Mouse (Mus musculus) CH12.LX (cell line): ENCODE measurements at regions not wholly inside any gene's neighbourhood (a gene's known extent, or its start where the extent isn't known, plus 50 kb on each side); places are given as distances from the start of the nearest gene placed in this dataset.

Experiments
- DNase-seq: peaks from one replicate; pipeline ENCODE4 v3.0.0-alpha.2; 2013; ENCODE audit errors: extremely low read depth
- H3K27ac ChIP-seq: 2 replicates; pipeline ENCODE4 v1.5.1; 2012; ENCODE audit warnings: low read depth, mild to moderate bottlenecking, control low read depth, moderate library complexity; ENCODE audit not compliant: insufficient read depth
- H3K27me3 ChIP-seq: replicated peaks from 2 replicates; pipeline ENCODE3; 2012; ENCODE audit warnings: inconsistent platforms
- H3K36me3 ChIP-seq, 2 experiments: replicated peaks in 1 of 2; 2 replicates each; pipeline versions ENCODE3 to v1.6.1; 2012; ENCODE audit warnings: inconsistent platforms in 1 of 2, low read length in 1 of 2, mild to moderate bottlenecking in 1 of 2, mixed read lengths in 1 of 2, moderate library complexity in 1 of 2; ENCODE audit not compliant: control insufficient read depth in 1 of 2, insufficient read depth in 1 of 2
- H3K4me1 ChIP-seq, 2 experiments: 2 replicates each; pipeline ENCODE4 v1.6.1; 2012; ENCODE audit warnings: inconsistent platforms in 1 of 2, moderate library complexity in 1 of 2; ENCODE audit not compliant: insufficient read depth in 2 of 2, control insufficient read depth in 1 of 2
- H3K4me2 ChIP-seq: 2 replicates; pipeline ENCODE4 v1.6.1; 2012; ENCODE audit warnings: low read depth, mild to moderate bottlenecking, control low read depth; ENCODE audit not compliant: poor library complexity, insufficient read depth, severe bottlenecking
- H3K4me3 ChIP-seq, 3 experiments: fragments of 150-350 bp in 1 of 3; sonication (generic) in 1 of 3; replicated peaks in 1 of 3; 2 replicates each; pipeline versions ENCODE3 to v1.5.1; 2011 to 2012; ENCODE audit warnings: low read depth in 2 of 3, low read length in 2 of 3, mild to moderate bottlenecking in 2 of 3, moderate library complexity in 2 of 3, control low read depth in 1 of 3, improper control_type of control experiment in 1 of 3, inconsistent platforms in 1 of 3, mixed read lengths in 1 of 3; ENCODE audit not compliant: poor library complexity in 1 of 3
- H3K79me2 ChIP-seq: replicated peaks from 2 replicates; pipeline ENCODE4 v1.6.1; 2012; ENCODE audit warnings: mild to moderate bottlenecking, moderate library complexity; ENCODE audit not compliant: control insufficient read depth, poor library complexity, insufficient read depth, severe bottlenecking; ENCODE audit errors: extremely low read depth
- H3K9ac ChIP-seq: 2 replicates; pipeline ENCODE4 v1.6.1; 2012; ENCODE audit warnings: low read depth, mild to moderate bottlenecking, control low read depth, moderate library complexity; ENCODE audit not compliant: insufficient read depth
- H3K9me3 ChIP-seq: replicated peaks from 2 replicates; pipeline ENCODE3; 2012; ENCODE audit warnings: low read length, inconsistent platforms, mixed read lengths
- BHLHE40 ChIP-seq: IDR thresholded peaks from 2 replicates; pipeline ENCODE4 v1.6.1; 2011; ENCODE audit warnings: mild to moderate bottlenecking, low read depth, low read length, improper control_type of control experiment
- CHD1 ChIP-seq: IDR thresholded peaks from 2 replicates; pipeline ENCODE4 v1.6.1; 2012; ENCODE audit warnings: low read depth, low read length, improper control_type of control experiment, inconsistent platforms
- CHD2 ChIP-seq: IDR thresholded peaks from 2 replicates; pipeline ENCODE4 v1.6.1; 2011; ENCODE audit warnings: low read length, improper control_type of control experiment
- ELF1 ChIP-seq: IDR thresholded peaks from 2 replicates; pipeline ENCODE4 v1.6.1; 2014; ENCODE audit warnings: low read depth, mild to moderate bottlenecking, inconsistent platforms, low read length, improper control_type of control experiment
- EP300 ChIP-seq: IDR thresholded peaks from 2 replicates; pipeline ENCODE4 v1.6.1; 2011; ENCODE audit warnings: low read length, improper control_type of control experiment
- ETS1 ChIP-seq: conservative IDR thresholded peaks from 2 replicates; pipeline ENCODE4 v1.6.1; 2012; ENCODE audit warnings: low read depth, mild to moderate bottlenecking, inconsistent platforms, low read length, improper control_type of control experiment, moderate library complexity
- GABPA ChIP-seq: IDR thresholded peaks from 2 replicates; pipeline ENCODE4 v1.6.1; 2012; ENCODE audit warnings: low read depth, low read length, improper control_type of control experiment, inconsistent platforms; ENCODE audit not compliant: insufficient replicate concordance
- IRF4 ChIP-seq: IDR thresholded peaks from 2 replicates; pipeline ENCODE4 v1.6.1; 2014; ENCODE audit warnings: low read depth, mild to moderate bottlenecking, inconsistent platforms, low read length, improper control_type of control experiment
- JUN ChIP-seq: IDR thresholded peaks from 2 replicates; pipeline ENCODE4 v1.6.1; 2011; ENCODE audit warnings: low read depth, mild to moderate bottlenecking, low read length, improper control_type of control experiment, moderate library complexity; ENCODE audit not compliant: insufficient read depth
- JUND ChIP-seq: conservative IDR thresholded peaks from 2 replicates; pipeline ENCODE4 v1.6.1; 2011; ENCODE audit warnings: low read depth, low read length, improper control_type of control experiment
- MAFK ChIP-seq: IDR thresholded peaks from 2 replicates; pipeline ENCODE4 v1.6.1; 2011; ENCODE audit warnings: low read length, improper control_type of control experiment; ENCODE audit not compliant: insufficient replicate concordance
- MAX ChIP-seq: IDR thresholded peaks from 2 replicates; pipeline ENCODE4 v1.6.1; 2011; ENCODE audit warnings: low read length, improper control_type of control experiment
- MAZ ChIP-seq: IDR thresholded peaks from 2 replicates; pipeline ENCODE4 v1.6.1; 2012; ENCODE audit warnings: low read depth, mild to moderate bottlenecking, inconsistent platforms, low read length, improper control_type of control experiment, moderate library complexity
- MEF2A ChIP-seq: IDR thresholded peaks from 2 replicates; pipeline ENCODE4 v1.6.1; 2014; ENCODE audit warnings: low read depth, mild to moderate bottlenecking, inconsistent platforms, low read length, improper control_type of control experiment, borderline replicate concordance
- MXI1 ChIP-seq: IDR thresholded peaks from 2 replicates; pipeline ENCODE4 v1.6.1; 2011; ENCODE audit warnings: mild to moderate bottlenecking, low read depth, low read length, improper control_type of control experiment
- MYC ChIP-seq: IDR thresholded peaks from 2 replicates; pipeline ENCODE4 v1.6.1; 2011; ENCODE audit warnings: low read depth, mild to moderate bottlenecking, improper control_type of control experiment, low read length
- NELFE ChIP-seq: IDR thresholded peaks from 2 replicates; pipeline ENCODE4 v1.6.1; 2011; ENCODE audit warnings: low read depth, low read length, improper control_type of control experiment
- PAX5 ChIP-seq: IDR thresholded peaks from 2 replicates; pipeline ENCODE4 v1.6.1; 2012; ENCODE audit warnings: low read length, inconsistent platforms, mixed read lengths
- POLR2AphosphoS2 ChIP-seq: IDR thresholded peaks from 2 replicates; pipeline ENCODE4 v1.6.1; 2011; ENCODE audit warnings: low read depth, low read length, improper control_type of control experiment
- RAD21 ChIP-seq: IDR thresholded peaks from 2 replicates; pipeline ENCODE4 v1.6.1; 2011; ENCODE audit warnings: low read depth, mild to moderate bottlenecking, low read length, improper control_type of control experiment, moderate library complexity
- RCOR1 ChIP-seq: conservative IDR thresholded peaks from 2 replicates; pipeline ENCODE4 v1.6.1; 2012; ENCODE audit warnings: low read depth, mild to moderate bottlenecking, inconsistent platforms, low read length, improper control_type of control experiment
- SIN3A ChIP-seq: IDR thresholded peaks from 2 replicates; pipeline ENCODE4 v1.6.1; 2012; ENCODE audit warnings: low read length, improper control_type of control experiment, inconsistent platforms
- TBP ChIP-seq: conservative IDR thresholded peaks from 2 replicates; pipeline ENCODE4 v1.6.1; 2011; ENCODE audit warnings: low read depth, low read length, improper control_type of control experiment
- TCF12 ChIP-seq: IDR thresholded peaks from 2 replicates; pipeline ENCODE4 v1.6.1; 2014; ENCODE audit warnings: low read depth, mild to moderate bottlenecking, inconsistent platforms, low read length, improper control_type of control experiment
- USF1 ChIP-seq: IDR thresholded peaks from 2 replicates; pipeline ENCODE4 v1.6.1; 2014; ENCODE audit warnings: low read depth, mild to moderate bottlenecking, inconsistent platforms, low read length, improper control_type of control experiment
- USF2 ChIP-seq: conservative IDR thresholded peaks from 2 replicates; pipeline ENCODE4 v1.6.1; 2011; ENCODE audit warnings: low read depth, low read length, improper control_type of control experiment
- ZKSCAN1 ChIP-seq: IDR thresholded peaks from 2 replicates; pipeline ENCODE4 v1.6.1; 2012; ENCODE audit warnings: low read depth, inconsistent platforms, low read length, improper control_type of control experiment, borderline replicate concordance
- ZMIZ1 ChIP-seq: IDR thresholded peaks from 2 replicates; pipeline ENCODE4 v1.6.1; 2012; ENCODE audit warnings: low read depth, mild to moderate bottlenecking, inconsistent platforms, low read length, improper control_type of control experiment
- ZNF384 ChIP-seq: IDR thresholded peaks from 2 replicates; pipeline ENCODE4 v1.6.1; 2012; ENCODE audit warnings: low read depth, low read length, improper control_type of control experiment, inconsistent platforms
- dilution Hi-C: fragments of 300-500 bp; cut with MboI; formaldehyde crosslinking; loops from 2 replicates; pipeline ENCODE4 v1.14.3; 2020; ENCODE audit warnings: low sequenced_read_pairs; ENCODE audit not compliant: extremely low pct_unique_long_range_greater_than_20kb, extremely low pct_ligation_motif_present
- in situ Hi-C: fragments of 300-500 bp; cut with MboI; formaldehyde crosslinking; loops from 3 replicates; pipeline ENCODE4 v1.14.3; 2019; ENCODE audit warnings: low sequenced_read_pairs, low pct_ligation_motif_present, low pct_unique_long_range_greater_than_20kb, mixed read lengths

DNA sequence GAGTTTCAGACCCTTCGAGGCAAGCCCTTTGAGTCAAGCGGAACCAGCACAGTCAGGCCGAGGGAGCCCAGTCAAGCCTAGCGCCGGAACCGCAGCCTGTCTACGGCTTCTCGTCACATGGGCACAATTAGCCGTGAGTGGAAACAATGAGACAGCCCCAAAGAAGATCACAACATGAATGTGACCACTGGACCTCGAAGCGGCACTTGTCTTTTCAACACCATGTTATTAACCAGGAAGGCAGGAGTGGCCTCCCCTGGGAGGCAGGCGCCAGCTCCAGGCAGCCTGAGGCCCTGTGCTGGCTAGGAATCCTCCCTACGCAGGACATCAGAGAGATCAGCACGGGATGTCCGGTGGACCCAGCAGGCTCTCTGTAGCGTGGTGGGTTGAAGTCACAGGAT lies 97.4 kb upstream of the Oxgr1 start:
- in situ Hi-C loops = loop anchor here (10.0 kb wide), 1 partner anchor 265 kb away; no protein-coding TSS in a partner anchor
- Histone ChIP-seq H3K27me3 (peaks cover 2% of the 10 kb centered on the region), H3K36me3 (no peaks in the 10 kb centered on the region), H3K27ac (no peak overlapping the region), H3K4me2 (peak overlapping the region; percentile 6; the same call in 1 of the 2 replicates), H3K4me1 (peaks cover 6 to 23% of the 10 kb centered on the region in 2 experiments), H3K79me2 (no peaks in the 10 kb centered on the region), H3K9me3 (no peaks in the 10 kb centered on the region), H3K9ac (no peak overlapping the region), H3K4me3 (peak overlapping the region in 1 of 3 experiments; percentile 23)
- TF ChIP-seq ETS1 = peak; percentile 83
- peak; percentile 89 for TF ChIP-seq JUND
- no peak for TF ChIP-seq ZMIZ1
- TF ChIP-seq POLR2AphosphoS2 = no peak
- peak; percentile 37; the same call in 1 of the 2 replicates for TF ChIP-seq IRF4
- TF ChIP-seq USF2 = peak; percentile 39; the same call in 1 of the 2 replicates
- TF ChIP-seq MYC = 0 out of 2 replicates have a peak, but pooled peaks have one; percentile 40
- TF ChIP-seq MEF2A = peak; percentile 47; the same call in 1 of the 2 replicates
- TF ChIP-seq TCF12 = peak; percentile 34; the same call in 1 of the 2 replicates
- TF ChIP-seq ELF1 = peak; percentile 45
- peak; percentile 60 for TF ChIP-seq USF1
- TF ChIP-seq MAZ = no peak
- TF ChIP-seq SIN3A = no peak
- TF ChIP-seq JUN = peak; percentile 84
- TF ChIP-seq GABPA = no peak
- TF ChIP-seq TBP = no peak
- TF ChIP-seq RAD21 = no peak
- TF ChIP-seq MAFK = 0 out of 2 replicates have a peak, but pooled peaks have one; percentile 13
- TF ChIP-seq MAX = peak; percentile 61
- no peak for TF ChIP-seq CHD1
- TF ChIP-seq PAX5 = no peak
- TF ChIP-seq EP300 = peak; percentile 80
- TF ChIP-seq BHLHE40 = peak; percentile 90
- DNase-seq = peak; percentile 90
- dilution Hi-C loops = no loop called here

DNA sequence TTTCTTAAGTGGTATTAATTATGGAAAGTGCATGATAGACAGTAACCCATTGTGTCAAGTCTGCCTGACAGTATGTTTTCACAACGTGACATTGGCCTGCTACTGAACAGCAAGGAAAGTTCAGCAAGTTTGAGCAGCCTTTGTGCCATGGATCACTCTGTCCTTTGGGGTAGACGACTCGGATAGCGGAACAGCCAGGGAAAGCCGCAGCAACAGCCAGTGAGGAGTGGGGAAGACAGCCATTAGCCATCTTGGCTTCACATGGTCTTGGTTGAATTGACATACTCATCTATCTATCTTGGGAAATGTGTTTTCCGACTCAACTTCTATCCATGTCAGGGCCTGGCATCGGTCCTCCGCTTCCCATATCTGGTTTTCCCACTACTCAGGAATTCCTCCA lies 98.0 kb upstream of the Oxgr1 start:
- in situ Hi-C loops = no loop called here
- Histone ChIP-seq H3K79me2 (no peaks in the 10 kb centered on the region), H3K27me3 (peaks cover 2% of the 10 kb centered on the region), H3K4me2 (no peak overlapping the region), H3K9me3 (no peaks in the 10 kb centered on the region), H3K27ac (no peak overlapping the region), H3K9ac (no peak overlapping the region), H3K4me1 (peaks cover 6 to 23% of the 10 kb centered on the region in 2 experiments), H3K36me3 (no peaks in the 10 kb centered on the region), H3K4me3 (no peak overlapping the region)
- DNase-seq = no peak
- TF ChIP-seq MAX = no peak
- TF ChIP-seq MXI1 = no peak
- TF ChIP-seq EP300 = no peak
- no peak for TF ChIP-seq MAFK
- TF ChIP-seq SIN3A = no peak
- TF ChIP-seq USF2 = no peak
- TF ChIP-seq TBP = no peak
- TF ChIP-seq ZKSCAN1 = no peak
- no peak for TF ChIP-seq CHD2
- TF ChIP-seq ZNF384 = no peak
- no peak for TF ChIP-seq RCOR1
- no peak for TF ChIP-seq NELFE
- no peak for TF ChIP-seq POLR2AphosphoS2
- dilution Hi-C loops = no loop called here
